Mouse (Mus musculus) heart, embryonic 11.5 days (tissue): ENCODE measurements at regions not wholly inside any gene's neighbourhood (a gene's known extent, or its start where the extent isn't known, plus 50 kb on each side); places are given as distances from the start of the nearest gene placed in this dataset.

Experiments
- ATAC-seq: fragments of 200-750 bp; cut with Nextera tagmentation; replicated peaks from 2 replicates; pipeline ENCODE4 v1.8.0; 2017; ENCODE audit warnings: moderate library complexity; ENCODE audit not compliant: insufficient number of reproducible peaks, low FRiP score, low TSS enrichment
- H3K27ac ChIP-seq: fragments of 300-500 bp; sonication (generic); 2 replicates; pipeline ENCODE4 v1.5.1; 2014; ENCODE audit warnings: mild to moderate bottlenecking, low read depth, low read length
- H3K27me3 ChIP-seq: fragments of 300-500 bp; sonication (generic); 2 replicates; pipeline ENCODE4 v1.6.1; 2014; ENCODE audit warnings: mild to moderate bottlenecking, low read length, mixed read lengths; ENCODE audit not compliant: control insufficient read depth, insufficient read depth
- H3K36me3 ChIP-seq: fragments of 300-500 bp; sonication (generic); 2 replicates; pipeline ENCODE4 v1.6.1; 2014; ENCODE audit warnings: mild to moderate bottlenecking, low read length, moderate library complexity, mixed read lengths; ENCODE audit not compliant: control insufficient read depth, insufficient read depth
- H3K4me1 ChIP-seq: fragments of 300-500 bp; sonication (generic); 2 replicates; pipeline ENCODE4 v1.6.1; 2014; ENCODE audit warnings: low read length; ENCODE audit not compliant: control insufficient read depth, insufficient read depth
- H3K4me2 ChIP-seq: fragments of 300-500 bp; sonication (generic); 2 replicates; pipeline ENCODE4 v1.6.1; 2014; ENCODE audit warnings: mild to moderate bottlenecking, moderate library complexity
- H3K4me3 ChIP-seq: fragments of 300-500 bp; sonication (generic); 2 replicates; pipeline ENCODE4 v1.5.1; 2014; ENCODE audit warnings: low read depth, low read length
- H3K9ac ChIP-seq: fragments of 300-500 bp; sonication (generic); 2 replicates; pipeline ENCODE4 v1.6.1; 2014; ENCODE audit warnings: mild to moderate bottlenecking, low read depth, low read length, moderate library complexity
- H3K9me3 ChIP-seq: fragments of 300-500 bp; sonication (generic); replicated peaks from 2 replicates; pipeline ENCODE4 v1.6.1; 2016; ENCODE audit warnings: low read length; ENCODE audit not compliant: control insufficient read depth
- WGBS: fragments of 180-500 bp; shearing (Covaris S2); extraction: QIAGEN DNeasy Blood & Tissue Kit; methylation state at CpG from one replicate; pipeline ENCODE4 v1.1.7; 2014; ENCODE audit not compliant: insufficient replicate concordance; 5-methylcytosine and 5-hydroxymethylcytosine counted together

GRCm38 (mm10) chr15:62272755-62273154, 1349.9 kb upstream of the A1bg start:
- no peak overlapping the region for H3K27ac ChIP-seq
- H3K27me3 ChIP-seq: no peaks in the 10 kb centered on the region
- no peaks in the 10 kb centered on the region for H3K4me1 ChIP-seq
- H3K4me3 ChIP-seq: no peak overlapping the region
- no peak overlapping the region for H3K4me2 ChIP-seq
- WGBS: 80% methylated on average over 2 of the region's 2 CpGs
- no peaks in the 10 kb centered on the region for H3K9me3 ChIP-seq
- no peaks in the 10 kb centered on the region for H3K36me3 ChIP-seq
- no peak overlapping the region for H3K9ac ChIP-seq
- ATAC-seq: no peak

- WGBS: 79% methylated on average over 2 of the region's 2 CpGs
- no peak for ATAC-seq
- no peaks in the 10 kb centered on the region for H3K4me1 ChIP-seq
Measured at GRCm38 (mm10) chr15:62271428-62271827, 1348.6 kb upstream of the A1bg start.

GRCm38 (mm10) chr15:62268189-62268588, 1345.4 kb upstream of the A1bg start:
- 78% methylated on average over 2 of the region's 2 CpGs for WGBS
- no peak for ATAC-seq
- peaks cover 2% of the 10 kb centered on the region; the same call in 1 of the 2 replicates for H3K4me1 ChIP-seq

More at GRCm38 (mm10) chr15:62271428-62271827, 1348.6 kb upstream of the A1bg start:
- Histone ChIP-seq H3K4me3 (no peak overlapping the region), H3K36me3 (no peaks in the 10 kb centered on the region), H3K4me2 (no peak overlapping the region), H3K9me3 (no peaks in the 10 kb centered on the region), H3K9ac (no peak overlapping the region), H3K27ac (no peak overlapping the region), H3K27me3 (no peaks in the 10 kb centered on the region)

GRCm38 (mm10) chr15:62267536-62267935, 1344.7 kb upstream of the A1bg start:
- ATAC-seq: no peak
- Histone ChIP-seq H3K4me2 (no peak overlapping the region), H3K36me3 (no peaks in the 10 kb centered on the region), H3K27ac (no peak overlapping the region), H3K4me1 (peaks cover 2% of the 10 kb centered on the region; the same call in 1 of the 2 replicates), H3K4me3 (no peak overlapping the region), H3K9me3 (no peaks in the 10 kb centered on the region), H3K9ac (no peak overlapping the region), H3K27me3 (no peaks in the 10 kb centered on the region)
- WGBS: 94% methylated on average over 6 of the region's 6 CpGs

More at GRCm38 (mm10) chr15:62268189-62268588, 1345.4 kb upstream of the A1bg start:
- Histone ChIP-seq H3K4me3 (no peak overlapping the region), H3K36me3 (no peaks in the 10 kb centered on the region), H3K27ac (no peak overlapping the region), H3K4me2 (no peak overlapping the region), H3K9ac (no peak overlapping the region), H3K9me3 (no peaks in the 10 kb centered on the region), H3K27me3 (no peaks in the 10 kb centered on the region)

DNA sequence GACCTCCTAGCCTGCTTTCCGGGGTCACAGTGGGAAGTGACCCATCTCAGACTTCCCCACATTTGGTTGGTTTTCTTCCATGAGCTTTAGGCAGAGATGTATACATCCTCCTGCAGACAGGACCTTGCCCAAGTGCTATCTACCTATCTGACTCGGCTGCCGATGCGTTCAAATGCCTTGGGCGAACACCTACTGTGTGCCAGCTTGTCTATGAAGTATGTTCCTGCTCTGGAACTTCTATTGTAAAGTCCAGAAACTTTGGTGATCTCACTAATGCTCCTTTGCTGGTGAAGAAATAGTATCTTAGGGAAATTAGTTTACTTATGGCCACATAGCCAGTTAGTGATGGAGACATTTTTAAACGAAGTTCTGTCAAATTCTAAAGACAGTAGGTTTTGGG, 1343.2 kb upstream of the A1bg start:
- WGBS: 89% methylated on average over 6 of the region's 6 CpGs
- H3K27me3 ChIP-seq: no peaks in the 10 kb centered on the region
- H3K9ac ChIP-seq: no peak overlapping the region
- H3K36me3 ChIP-seq: no peaks in the 10 kb centered on the region
- H3K4me2 ChIP-seq: no peak overlapping the region
- no peak overlapping the region for H3K27ac ChIP-seq
- peaks cover 6% of the 10 kb centered on the region; the same call in 1 of the 2 replicates for H3K4me1 ChIP-seq
- ATAC-seq: no peak
- no peaks in the 10 kb centered on the region for H3K9me3 ChIP-seq
- no peak overlapping the region for H3K4me3 ChIP-seq

- Histone ChIP-seq H3K9ac (no peak overlapping the region), H3K4me3 (no peak overlapping the region), H3K4me1 (peaks cover 6% of the 10 kb centered on the region; the same call in 1 of the 2 replicates), H3K9me3 (no peaks in the 10 kb centered on the region), H3K4me2 (no peak overlapping the region), H3K27ac (no peak overlapping the region), H3K36me3 (no peaks in the 10 kb centered on the region), H3K27me3 (no peaks in the 10 kb centered on the region)
- WGBS: 60% methylated on average over 4 of the region's 4 CpGs
- no peak for ATAC-seq
Measured at GRCm38 (mm10) chr15:62265484-62265937, 1342.7 kb upstream of the A1bg start.

DNA sequence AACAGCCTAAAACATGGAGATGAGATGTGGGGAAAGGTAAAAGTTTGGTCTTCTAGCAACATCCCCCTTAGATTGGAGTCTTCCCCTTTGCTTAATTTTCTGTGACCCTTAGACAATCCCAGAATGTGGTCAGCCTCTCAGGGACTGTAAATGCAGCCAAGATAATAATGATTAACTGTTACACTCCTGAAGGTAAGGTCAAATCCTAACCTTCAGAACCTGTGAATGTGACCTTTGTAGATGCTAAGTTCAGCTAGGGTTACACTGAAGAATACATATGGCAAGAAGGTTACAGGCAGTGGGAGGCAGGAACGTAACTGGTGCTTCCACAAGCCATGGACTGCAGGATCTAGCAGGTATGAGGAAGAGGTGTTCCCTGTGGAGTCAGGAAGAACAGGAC, 1342.2 kb upstream of the A1bg start:
- Histone ChIP-seq H3K9me3 (no peaks in the 10 kb centered on the region), H3K4me2 (no peak overlapping the region), H3K4me1 (peaks cover 6% of the 10 kb centered on the region; the same call in 1 of the 2 replicates), H3K27me3 (no peaks in the 10 kb centered on the region), H3K36me3 (no peaks in the 10 kb centered on the region), H3K27ac (no peak overlapping the region), H3K4me3 (no peak overlapping the region), H3K9ac (no peak overlapping the region)
- WGBS: 85% methylated on average over 1 of the region's 1 CpGs
- ATAC-seq: no peak

DNA sequence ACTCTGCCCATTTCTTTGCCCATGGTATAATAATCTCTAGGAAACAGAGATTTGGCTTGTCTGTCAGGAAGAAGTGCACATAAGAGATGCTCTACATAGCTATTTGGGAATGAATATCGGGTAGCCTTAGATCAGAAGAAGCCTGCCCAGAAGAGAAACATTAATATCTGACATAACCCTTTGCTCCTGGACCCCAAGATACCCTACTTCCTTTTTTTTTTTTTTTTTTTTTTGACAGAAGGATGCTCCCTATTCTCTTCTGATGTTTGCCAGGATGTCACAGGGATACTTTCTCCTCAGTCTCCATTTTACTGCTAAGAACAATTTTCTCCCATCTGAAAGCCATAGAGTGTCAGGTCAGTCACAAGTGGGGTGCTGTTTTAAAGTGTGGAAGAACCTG, 1341.4 kb upstream of the A1bg start:
- WGBS: 70% methylated on average over 1 of the region's 1 CpGs

GRCm38 (mm10) chr15:62262487-62262886, 1339.7 kb upstream of the A1bg start:
- H3K4me1 ChIP-seq: peaks cover 6% of the 10 kb centered on the region
- 70% methylated on average over 5 of the region's 5 CpGs for WGBS
- H3K36me3 ChIP-seq: no peaks in the 10 kb centered on the region
- no peak overlapping the region for H3K4me2 ChIP-seq
- H3K9ac ChIP-seq: no peak overlapping the region
- no peak overlapping the region for H3K27ac ChIP-seq
- ATAC-seq: no peak
- H3K27me3 ChIP-seq: no peaks in the 10 kb centered on the region
- no peaks in the 10 kb centered on the region for H3K9me3 ChIP-seq
- H3K4me3 ChIP-seq: no peak overlapping the region

More for the DNA sequence above, 1341.4 kb upstream of the A1bg start:
- Histone ChIP-seq H3K9ac (no peak overlapping the region), H3K27ac (no peak overlapping the region), H3K27me3 (no peaks in the 10 kb centered on the region), H3K36me3 (no peaks in the 10 kb centered on the region), H3K4me3 (no peak overlapping the region), H3K4me1 (peaks cover 6% of the 10 kb centered on the region; the same call in 1 of the 2 replicates), H3K9me3 (no peaks in the 10 kb centered on the region), H3K4me2 (no peak overlapping the region)
- ATAC-seq: no peak
